Mouse (Mus musculus): ENCODE measurements around the gene Ppib.

DNA sequence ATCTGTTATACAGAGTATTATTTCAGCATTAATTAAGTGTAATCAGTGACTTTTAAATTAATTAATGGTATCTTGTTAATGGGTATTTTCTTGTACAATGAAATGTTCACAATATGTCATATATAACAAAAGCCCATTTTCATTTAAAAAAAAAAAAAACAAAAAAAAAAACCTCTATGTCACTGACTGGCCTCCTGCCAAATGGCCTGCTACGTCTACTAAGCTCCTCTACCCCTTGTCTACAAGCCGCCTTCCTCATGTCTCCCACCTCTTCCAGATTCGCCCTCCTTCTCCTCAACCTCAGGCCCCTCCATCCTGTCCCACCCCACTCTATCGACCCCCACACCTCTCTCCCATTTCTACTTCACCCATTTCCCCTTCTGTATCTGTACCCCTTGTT lies 8.5 kb upstream of the Ppib start:
- TF ChIP-seq CTCF (IDR thresholded peaks at IDR 0.05; ENCODE audit: extremely low read depth, insufficient read depth, insufficient read length, insufficient replicate concordance) (no peak), POLR2A (IDR thresholded peaks at IDR 0.05; ENCODE audit: low read depth, low read length) (no peak)
